Mouse (Mus musculus): Measurements from ENCODE around the gene Phf21a. TPM values are rescaled to one million over a fixed set of nuclear protein-coding genes. Genes with fewer than 3 reads are reported as not detected.

The Phf21a gene
- polyA plus RNA-seq, 1 experiment, result not detected

- Histone ChIP-seq H3K27ac (ENCODE audit: insufficient read depth, low read depth, low read length) (no peak overlapping the region), H3K4me3 (ENCODE audit: insufficient read depth, low read depth, low read length) (peak overlapping the region; percentile 6; the same call in 1 of the 2 replicates), H3K4me1 (ENCODE audit: control insufficient read depth, insufficient read depth, low read length) (peaks cover 33% of the 10 kb centered on the region)
- WGBS, result 15% methylated on average over 45 of the region's 45 CpGs
- no peak for TF ChIP-seq CTCF (IDR thresholded peaks at IDR 0.05; ENCODE audit: insufficient read depth, low read depth, low read length)
- TF ChIP-seq POLR2A (IDR thresholded peaks at IDR 0.05; ENCODE audit: insufficient read depth, low read depth, low read length), result no peak
Measured at GRCm38 (mm10) chr2:92370821-92371805, 278.2 kb downstream of the Phf21a start.

DNA sequence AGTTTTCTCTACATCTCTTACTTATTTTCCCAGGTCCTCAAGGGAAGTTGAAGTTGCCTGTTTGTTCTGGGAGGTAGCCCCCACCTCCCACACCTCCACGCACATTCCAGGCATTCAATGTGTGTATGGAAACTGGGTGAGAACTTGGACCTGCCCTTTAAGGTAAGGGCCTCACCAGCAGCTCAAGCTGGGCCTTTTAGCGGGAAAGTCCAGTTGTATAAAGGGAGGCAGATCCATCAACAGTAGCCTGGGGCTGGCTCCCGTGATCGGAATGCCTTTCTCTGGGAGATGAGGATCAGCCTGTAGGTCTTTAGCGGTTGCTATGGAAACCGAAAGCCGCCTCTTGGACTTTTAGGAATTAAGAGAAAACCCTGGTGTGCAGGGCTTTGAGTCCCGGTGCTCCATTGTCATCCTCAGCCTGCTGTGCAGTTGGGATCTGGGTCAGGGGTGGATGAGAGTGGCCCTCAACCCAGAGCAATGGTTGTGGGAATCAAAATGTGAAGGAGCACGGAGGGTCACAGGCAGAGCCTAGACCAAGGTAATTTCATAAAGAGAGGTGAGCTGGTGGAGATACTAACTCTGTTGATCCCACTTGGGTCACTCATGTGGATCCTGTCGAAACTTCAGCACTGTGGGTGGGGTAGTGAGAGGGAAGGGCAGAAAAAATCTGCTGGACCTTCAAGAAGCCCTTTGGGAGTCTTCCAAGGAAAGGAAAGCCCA lies 279.2 kb downstream of the Phf21a start:
- Histone ChIP-seq H3K27ac (ENCODE audit: insufficient read depth, low read depth, low read length) (no peak overlapping the region), H3K4me3 (ENCODE audit: insufficient read depth, low read depth, low read length) (no peak overlapping the region), H3K4me1 (ENCODE audit: control insufficient read depth, insufficient read depth, low read length) (peaks cover 38% of the 10 kb centered on the region)
- 29% methylated on average over 10 of the region's 10 CpGs for WGBS
- TF ChIP-seq POLR2A (IDR thresholded peaks at IDR 0.05; ENCODE audit: insufficient read depth, low read depth, low read length), result no peak
- TF ChIP-seq CTCF (IDR thresholded peaks at IDR 0.05; ENCODE audit: insufficient read depth, low read depth, low read length), result no peak

- H3K4me3 ChIP-seq (ENCODE audit: insufficient read depth, low read depth, low read length), result no peak overlapping the region
- TF ChIP-seq POLR2A (IDR thresholded peaks at IDR 0.05; ENCODE audit: insufficient read depth, low read depth, low read length), result no peak
- H3K4me1 ChIP-seq (ENCODE audit: control insufficient read depth, insufficient read depth, low read length), result peaks cover 38% of the 10 kb centered on the region
- H3K27ac ChIP-seq (ENCODE audit: insufficient read depth, low read depth, low read length), result no peak overlapping the region
- WGBS, result 43% methylated on average over 9 of the region's 9 CpGs
Measured at GRCm38 (mm10) chr2:92372767-92373436, 280.0 kb downstream of the Phf21a start.

GRCm38 (mm10) chr2:92373437-92373813 lies 280.5 kb downstream of the Phf21a start:
- TF ChIP-seq POLR2A (IDR thresholded peaks at IDR 0.05; ENCODE audit: insufficient read depth, low read depth, low read length) (no peak), CTCF (IDR thresholded peaks at IDR 0.05; ENCODE audit: insufficient read depth, low read depth, low read length) (no peak)
- H3K4me1 ChIP-seq (ENCODE audit: control insufficient read depth, insufficient read depth, low read length), result peaks cover 38% of the 10 kb centered on the region
- WGBS, result 72% methylated on average over 11 of the region's 11 CpGs
- no peak overlapping the region for H3K4me3 ChIP-seq (ENCODE audit: insufficient read depth, low read depth, low read length)
- no peak overlapping the region for H3K27ac ChIP-seq (ENCODE audit: insufficient read depth, low read depth, low read length)

- no peak for TF ChIP-seq CTCF (IDR thresholded peaks at IDR 0.05; ENCODE audit: insufficient read depth, low read depth, low read length)
- TF ChIP-seq POLR2A (IDR thresholded peaks at IDR 0.05; ENCODE audit: insufficient read depth, low read depth, low read length), result no peak
- WGBS, result 4% methylated on average over 16 of the region's 16 CpGs
- Histone ChIP-seq H3K4me1 (ENCODE audit: control insufficient read depth, insufficient read depth, low read length) (peaks cover 38% of the 10 kb centered on the region), H3K27ac (ENCODE audit: insufficient read depth, low read depth, low read length) (peak within 1 kb of the TSS; percentile 89), H3K4me3 (ENCODE audit: insufficient read depth, low read depth, low read length) (peak within 1 kb of the TSS; percentile 89)
Measured at GRCm38 (mm10) chr2:92374514-92374913, 281.6 kb downstream of the Phf21a start, which contains the start of the genes Pex16 and Large2. Gene Pex16, plus strand, starts transcription at chr2:92374676. Gene Large2, minus strand, starts transcription at chr2:92374869.

- WGBS, result under 1% methylated on average over 29 of the region's 29 CpGs
- peak overlapping the region; percentile 89 for H3K27ac ChIP-seq (ENCODE audit: insufficient read depth, low read depth, low read length)
- TF ChIP-seq POLR2A (IDR thresholded peaks at IDR 0.05; ENCODE audit: insufficient read depth, low read depth, low read length) (peak; percentile 80), CTCF (IDR thresholded peaks at IDR 0.05; ENCODE audit: insufficient read depth, low read depth, low read length) (no peak)
Measured at GRCm38 (mm10) chr2:92375099-92375623, 282.2 kb downstream of the Phf21a start.

GRCm38 (mm10) chr2:92375788-92376187 lies 282.9 kb downstream of the Phf21a start:
- no peak overlapping the region for H3K27ac ChIP-seq (ENCODE audit: insufficient read depth, low read depth, low read length)
- peak overlapping the region; percentile 89 for H3K4me3 ChIP-seq (ENCODE audit: insufficient read depth, low read depth, low read length)
- peaks cover 31% of the 10 kb centered on the region for H3K4me1 ChIP-seq (ENCODE audit: control insufficient read depth, insufficient read depth, low read length)
- WGBS, result 7% methylated on average over 10 of the region's 10 CpGs
- no peak for TF ChIP-seq POLR2A (IDR thresholded peaks at IDR 0.05; ENCODE audit: insufficient read depth, low read depth, low read length)

More at GRCm38 (mm10) chr2:92375099-92375623, 282.2 kb downstream of the Phf21a start:
- Histone ChIP-seq H3K4me1 (ENCODE audit: control insufficient read depth, insufficient read depth, low read length) (peaks cover 37% of the 10 kb centered on the region), H3K4me3 (ENCODE audit: insufficient read depth, low read depth, low read length) (peak overlapping the region; percentile 89)

- Histone ChIP-seq H3K4me3 (ENCODE audit: insufficient read depth, low read depth, low read length) (no peak overlapping the region), H3K4me1 (ENCODE audit: control insufficient read depth, insufficient read depth, low read length) (peaks cover 26% of the 10 kb centered on the region), H3K27ac (ENCODE audit: insufficient read depth, low read depth, low read length) (no peak overlapping the region)
- 78% methylated on average over 6 of the region's 6 CpGs for WGBS
- TF ChIP-seq POLR2A (IDR thresholded peaks at IDR 0.05; ENCODE audit: insufficient read depth, low read depth, low read length) (no peak), CTCF (IDR thresholded peaks at IDR 0.05; ENCODE audit: insufficient read depth, low read depth, low read length) (no peak)
Measured at GRCm38 (mm10) chr2:92376300-92376699, 283.4 kb downstream of the Phf21a start.
